Mouse (Mus musculus) liver, postnatal 0 days (tissue): ENCODE measurements around the gene Tox2.

Experiments
- CTCF ChIP-seq: sonication (generic); IDR thresholded peaks from 2 replicates; pipeline ENCODE4 v1.5.1; 2016; ENCODE audit warnings: antibody characterized with exemption, low read depth
- EP300 ChIP-seq: IDR thresholded peaks from 2 replicates; pipeline ENCODE4 v1.6.1; 2016; ENCODE audit warnings: antibody characterized with exemption, low read depth, mild to moderate bottlenecking

DNA sequence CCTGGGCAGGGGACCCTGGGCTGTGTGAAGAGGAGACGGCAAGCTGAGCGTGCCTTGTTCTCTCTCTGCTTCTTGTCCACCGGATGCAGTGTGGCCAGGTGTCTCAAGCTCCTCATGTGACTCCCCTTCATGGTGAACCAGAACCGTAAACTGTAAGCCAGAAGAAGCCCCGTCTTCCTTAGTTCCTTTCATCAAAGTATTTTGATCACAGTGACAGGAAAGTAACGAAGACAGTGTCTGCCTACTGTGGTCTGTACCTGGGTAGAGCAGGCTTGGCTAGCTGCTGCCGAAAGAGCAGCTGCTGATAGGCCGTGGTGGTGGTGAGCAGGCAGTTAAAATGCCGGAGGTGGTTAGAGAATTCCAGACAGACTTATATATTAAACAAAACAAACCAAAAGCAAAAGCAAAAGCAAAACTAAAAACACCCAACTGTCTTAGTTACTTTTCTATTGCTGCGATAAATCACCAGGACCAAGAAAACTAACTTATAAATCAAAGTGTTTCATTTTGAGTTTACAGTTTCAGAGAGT, 38.4 kb upstream of the Tox2 start:
- TF ChIP-seq CTCF (no peak), EP300 (no peak)
